Mouse (Mus musculus) myocyte (in vitro differentiated cells): ENCODE results near the gene Exosc7. TPM values are rescaled to one million over a fixed set of nuclear protein-coding genes. Genes with fewer than 3 reads are reported as not detected.

Experiments
- H3K27me3 ChIP-seq: one replicate; pipeline ENCODE4 v1.6.1; 2011; ENCODE audit not compliant: control insufficient read depth, insufficient read depth, insufficient read length
- H3K36me3 ChIP-seq: one replicate; pipeline ENCODE4 v1.6.1; 2011; ENCODE audit not compliant: control insufficient read depth, insufficient read depth
- H3K4me2 ChIP-seq: one replicate; pipeline ENCODE4 v1.6.1; 2011; ENCODE audit warnings: low read depth, control low read depth
- H3K4me3 ChIP-seq: one replicate; pipeline ENCODE4 v1.5.1; 2011; ENCODE audit warnings: mild to moderate bottlenecking, control low read depth, moderate library complexity
- H3K79me2 ChIP-seq: one replicate; pipeline ENCODE4 v1.6.1; 2011; ENCODE audit not compliant: control insufficient read depth, insufficient read depth
- H3ac ChIP-seq: one replicate; pipeline ENCODE4 v1.6.1; 2011; ENCODE audit not compliant: control insufficient read depth, insufficient read length
- CEBPB ChIP-seq: IDR thresholded peaks from 2 replicates; pipeline ENCODE4 v1.6.1; 2011; ENCODE audit warnings: mild to moderate bottlenecking, moderate library complexity; ENCODE audit not compliant: poor library complexity, insufficient read depth, severe bottlenecking
- E2F4 ChIP-seq: IDR thresholded peaks from one replicate; pipeline ENCODE4 v1.6.1; 2011; ENCODE audit warnings: mild to moderate bottlenecking, control low read depth, moderate library complexity; ENCODE audit not compliant: insufficient read depth
- MAX ChIP-seq: IDR thresholded peaks from one replicate; pipeline ENCODE4 v1.6.1; 2011; ENCODE audit warnings: low read depth, mild to moderate bottlenecking, control low read depth
- MYOD1 ChIP-seq, 3 experiments: IDR thresholded peaks; one replicate each; pipeline ENCODE4 v1.6.1; 2011; ENCODE audit warnings: control low read depth in 2 of 3, low read depth in 2 of 3, mild to moderate bottlenecking in 2 of 3, moderate library complexity in 1 of 3; ENCODE audit not compliant: insufficient read length in 2 of 3, control insufficient read depth in 1 of 3
- MYOG ChIP-seq, 3 experiments: IDR thresholded peaks; one replicate each; pipeline ENCODE4 v1.6.1; 2011; ENCODE audit warnings: control low read depth in 2 of 3, low read depth in 2 of 3, mild to moderate bottlenecking in 2 of 3; ENCODE audit not compliant: insufficient read length in 2 of 3, control insufficient read depth in 1 of 3, insufficient read depth in 1 of 3
- POLR2A ChIP-seq: IDR thresholded peaks from one replicate; pipeline ENCODE4 v1.6.1; 2011; ENCODE audit warnings: low read depth, mild to moderate bottlenecking, control low read depth, moderate library complexity; ENCODE audit not compliant: insufficient read length
- POLR2AphosphoS2 ChIP-seq: IDR thresholded peaks from one replicate; pipeline ENCODE4 v1.6.1; 2011; ENCODE audit warnings: low read depth, control low read depth; ENCODE audit not compliant: insufficient read length
- REST ChIP-seq: IDR thresholded peaks from one replicate; pipeline ENCODE4 v1.6.1; 2011; ENCODE audit warnings: mild to moderate bottlenecking, control low read depth, moderate library complexity; ENCODE audit not compliant: insufficient read depth, insufficient read length
- SRF ChIP-seq: IDR thresholded peaks from one replicate; pipeline ENCODE4 v1.6.1; 2011; ENCODE audit warnings: low read depth; ENCODE audit not compliant: control insufficient read depth, insufficient read length
- TCF12 ChIP-seq: IDR thresholded peaks from one replicate; pipeline ENCODE4 v1.6.1; 2011; ENCODE audit warnings: mild to moderate bottlenecking, control low read depth; ENCODE audit not compliant: poor library complexity, insufficient read depth, severe bottlenecking
- TCF3 ChIP-seq: IDR thresholded peaks from one replicate; pipeline ENCODE4 v1.6.1; 2011; ENCODE audit warnings: low read depth, control low read depth; ENCODE audit not compliant: insufficient read length
- USF1 ChIP-seq: IDR thresholded peaks from one replicate; pipeline ENCODE4 v1.6.1; 2011; ENCODE audit warnings: low read depth, mild to moderate bottlenecking, control low read depth, moderate library complexity
- polyA plus RNA-seq: library from polyadenylated mRNA; unstranded; fragments of >200 nt; fragmentation: generic; extraction: Trizol; gene quantifications from one replicate; pipeline ENCODE4 v1.2.1, GENCODE M21; 2012; ENCODE audit warnings: missing spikeins

The Exosc7 gene
- polyA plus RNA-seq, 1 experiment = 28.2 TPM

- H3K36me3 ChIP-seq = peaks cover 40% of the 10 kb centered on the region
- no peaks in the 10 kb centered on the region for H3K27me3 ChIP-seq
- H3K79me2 ChIP-seq = no peaks in the 10 kb centered on the region
Observed at GRCm38 (mm10) chr9:123123017-123123416, 10.0 kb downstream of the Exosc7 start.

GRCm38 (mm10) chr9:123123571-123124412 lies 10.8 kb downstream of the Exosc7 start:
- no peaks in the 10 kb centered on the region for H3K27me3 ChIP-seq
- H3K4me2 ChIP-seq = peak overlapping the region; percentile 41
- H3K4me3 ChIP-seq = no peak overlapping the region
- no peak overlapping the region for H3ac ChIP-seq
- no peaks in the 10 kb centered on the region for H3K79me2 ChIP-seq
- TF ChIP-seq USF1 (no peak), SRF (no peak), E2F4 (no peak), MYOD1 (IDR thresholded peaks at IDR 0.05; ENCODE audit: control insufficient read depth in 1 of 3, insufficient read length in 2 of 3, low read depth in 2 of 3) (no peak), POLR2AphosphoS2 (no peak), TCF12 (no peak), CEBPB (no peak), POLR2A (no peak), REST (no peak)
- peaks cover 41% of the 10 kb centered on the region for H3K36me3 ChIP-seq

More at GRCm38 (mm10) chr9:123123017-123123416, 10.0 kb downstream of the Exosc7 start:
- no peak overlapping the region for H3ac ChIP-seq
- H3K4me2 ChIP-seq = no peak overlapping the region
- TF ChIP-seq TCF12 (no peak), E2F4 (no peak), POLR2AphosphoS2 (no peak), MYOD1 (IDR thresholded peaks at IDR 0.05; ENCODE audit: control insufficient read depth in 1 of 3, insufficient read length in 2 of 3, low read depth in 2 of 3) (no peak), SRF (no peak), CEBPB (no peak), MAX (no peak), TCF3 (no peak), POLR2A (no peak), USF1 (no peak), MYOG (IDR thresholded peaks at IDR 0.05; ENCODE audit: control insufficient read depth in 1 of 3, insufficient read depth in 1 of 3, insufficient read length in 2 of 3, low read depth in 2 of 3) (no peak)
- H3K4me3 ChIP-seq = no peak overlapping the region

DNA sequence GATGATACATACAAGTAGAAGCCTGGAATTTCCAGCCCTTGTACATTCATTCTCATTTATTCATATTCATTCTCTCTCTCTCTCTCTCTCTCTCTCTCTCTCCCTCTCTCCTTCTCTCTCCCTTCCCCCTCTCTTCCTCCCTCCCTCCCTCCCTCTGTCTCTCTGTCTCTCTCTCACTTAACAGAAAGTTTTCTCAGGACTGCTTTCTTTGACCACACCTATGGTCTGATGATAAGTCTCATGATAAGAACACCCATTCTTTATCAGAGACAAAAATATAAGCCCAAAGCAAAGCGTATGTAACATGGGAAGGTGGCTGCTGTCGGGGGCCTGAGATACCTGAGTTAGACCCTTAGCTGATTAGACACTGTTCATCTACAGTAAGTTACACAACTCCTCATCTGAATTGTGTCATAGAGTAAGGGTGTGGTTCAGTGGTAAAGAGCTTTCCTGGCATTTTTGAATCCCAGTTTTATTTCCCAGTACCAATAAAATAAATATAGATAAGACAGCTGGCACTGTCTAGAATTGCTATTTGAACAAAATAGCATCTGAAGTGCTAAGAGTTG lies 11.5 kb downstream of the Exosc7 start:
- Histone ChIP-seq H3K79me2 (no peaks in the 10 kb centered on the region), H3K27me3 (no peaks in the 10 kb centered on the region), H3ac (no peak overlapping the region), H3K4me3 (no peak overlapping the region), H3K36me3 (peaks cover 41% of the 10 kb centered on the region), H3K4me2 (peak overlapping the region; percentile 41)
- no peak for TF ChIP-seq REST
- TF ChIP-seq CEBPB = peak; percentile 79

DNA sequence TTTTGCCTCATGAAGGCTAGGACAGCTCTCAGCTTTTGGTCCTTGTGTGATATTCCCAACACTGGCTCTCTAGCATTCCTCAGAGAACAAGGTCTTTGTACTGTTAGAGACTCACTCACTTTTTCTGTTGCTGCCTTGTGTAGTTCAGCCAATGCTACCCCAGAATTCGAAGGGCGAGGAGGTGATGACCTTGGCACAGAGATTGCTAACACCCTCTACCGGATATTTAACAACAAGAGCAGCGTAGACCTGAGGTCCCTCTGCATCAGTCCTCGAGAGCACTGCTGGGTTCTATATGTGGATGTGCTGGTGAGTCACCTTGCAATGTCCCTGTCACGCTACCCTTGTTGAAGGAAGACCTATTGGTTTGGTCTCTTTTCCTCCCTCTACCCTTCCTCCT lies 14.6 kb downstream of the Exosc7 start:
- Histone ChIP-seq H3K36me3 (peaks cover 43% of the 10 kb centered on the region), H3K27me3 (no peaks in the 10 kb centered on the region)

DNA sequence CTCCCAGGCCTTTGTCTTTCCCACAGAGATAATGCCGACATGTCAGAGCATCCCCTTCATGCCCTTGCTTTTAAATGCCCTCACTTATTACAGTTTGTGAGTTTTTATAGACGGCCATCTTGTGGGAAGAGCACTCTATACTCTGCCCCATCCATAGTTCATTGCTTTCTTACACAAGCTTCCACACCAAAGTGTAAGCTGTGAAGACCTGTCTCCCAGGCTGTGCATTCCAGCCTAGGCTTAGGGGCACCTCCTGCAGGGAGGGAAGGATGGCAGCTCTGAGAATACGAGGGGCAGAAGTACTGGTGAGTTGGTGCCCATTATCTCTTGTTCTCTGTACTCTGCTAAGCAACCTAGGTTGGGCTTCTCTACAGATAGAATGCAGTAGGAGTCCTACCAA lies 20.0 kb downstream of the Exosc7 start:
- H3K4me2 ChIP-seq = no peak overlapping the region
- no peak overlapping the region for H3ac ChIP-seq
- no peak for TF ChIP-seq POLR2A
- no peaks in the 10 kb centered on the region for H3K79me2 ChIP-seq
- H3K27me3 ChIP-seq = no peaks in the 10 kb centered on the region
- H3K4me3 ChIP-seq = no peak overlapping the region
- H3K36me3 ChIP-seq = peaks cover 50% of the 10 kb centered on the region

More for the DNA sequence above, 14.6 kb downstream of the Exosc7 start:
- Histone ChIP-seq H3K79me2 (no peaks in the 10 kb centered on the region), H3K4me3 (no peak overlapping the region), H3ac (no peak overlapping the region), H3K4me2 (no peak overlapping the region)
- no peak for TF ChIP-seq POLR2A
- no peak for TF ChIP-seq MYOG (IDR thresholded peaks at IDR 0.05; ENCODE audit: control insufficient read depth in 1 of 3, insufficient read depth in 1 of 3, insufficient read length in 2 of 3, low read depth in 2 of 3)
- TF ChIP-seq REST = no peak
- TF ChIP-seq E2F4 = no peak
- no peak for TF ChIP-seq TCF3
- no peak for TF ChIP-seq POLR2AphosphoS2
- TF ChIP-seq USF1 = no peak
- no peak for TF ChIP-seq CEBPB
- no peak for TF ChIP-seq SRF
- TF ChIP-seq MYOD1 (IDR thresholded peaks at IDR 0.05; ENCODE audit: control insufficient read depth in 1 of 3, insufficient read length in 2 of 3, low read depth in 2 of 3) = no peak
- TF ChIP-seq MAX = no peak
